Mouse (Mus musculus) embryonic fibroblast, embryonic 13.5 days (primary cell): ENCODE data around the gene Clcn6. TPM values are rescaled to one million over a fixed set of nuclear protein-coding genes. Genes with fewer than 3 reads are reported as not detected.
"Not testable (repeated sequence)": the region's sequence is repeated elsewhere in the genome, so short reads cannot be mapped to it uniquely, and the experiment has no call there.

Source experiments
- H3K27ac ChIP-seq: 2 replicates; pipeline ENCODE4 v1.5.1; 2012; ENCODE audit warnings: low read length, control low read depth, inconsistent platforms; ENCODE audit not compliant: insufficient read depth
- H3K4me1 ChIP-seq: 2 replicates; pipeline ENCODE4 v1.6.1; 2011; ENCODE audit warnings: low read length; ENCODE audit not compliant: control insufficient read depth, insufficient read depth
- H3K4me3 ChIP-seq: 2 replicates; pipeline ENCODE4 v1.5.1; 2011; ENCODE audit warnings: mild to moderate bottlenecking, control low read depth, low read length; ENCODE audit not compliant: insufficient read depth
- CTCF ChIP-seq: IDR thresholded peaks from 2 replicates; pipeline ENCODE4 v1.5.1; 2011; ENCODE audit warnings: mild to moderate bottlenecking, control low read depth, low read length, moderate library complexity, borderline replicate concordance; ENCODE audit not compliant: insufficient read depth
- POLR2A ChIP-seq: IDR thresholded peaks from 2 replicates; pipeline ENCODE4 v1.6.1; 2011; ENCODE audit warnings: low read depth, mild to moderate bottlenecking, control low read depth, low read length, moderate library complexity
- polyA plus RNA-seq: library from polyadenylated mRNA; stranded (reverse); fragments of >200 nt; gene quantifications from 2 replicates; pipeline ENCODE4 v1.2.4, GENCODE M21; 2011; ENCODE audit warnings: low read depth; ENCODE audit not compliant: missing spikeins, insufficient read length

Clcn6 gene
- polyA plus RNA-seq, 1 experiment: 13.2 TPM

- no peak overlapping the region for H3K4me3 ChIP-seq
- TF ChIP-seq CTCF: no peak
- TF ChIP-seq POLR2A: no peak
- H3K4me1 ChIP-seq: no peaks in the 10 kb centered on the region
- no peak overlapping the region for H3K27ac ChIP-seq
Measured at GRCm38 (mm10) chr4:148056246-148056645, 17.6 kb upstream of the Clcn6 start.

GRCm38 (mm10) chr4:148054961-148055695, 16.5 kb upstream of the Clcn6 start:
- no peak overlapping the region for H3K27ac ChIP-seq
- H3K4me1 ChIP-seq: no peaks in the 10 kb centered on the region
- no peak for TF ChIP-seq CTCF
- no peak overlapping the region for H3K4me3 ChIP-seq

- Histone ChIP-seq H3K4me3 (no peak overlapping the region), H3K27ac (no peak overlapping the region), H3K4me1 (no peaks in the 10 kb centered on the region)
- no peak for TF ChIP-seq POLR2A
- no peak for TF ChIP-seq CTCF
Measured at GRCm38 (mm10) chr4:148053417-148053920, 14.8 kb upstream of the Clcn6 start.

DNA sequence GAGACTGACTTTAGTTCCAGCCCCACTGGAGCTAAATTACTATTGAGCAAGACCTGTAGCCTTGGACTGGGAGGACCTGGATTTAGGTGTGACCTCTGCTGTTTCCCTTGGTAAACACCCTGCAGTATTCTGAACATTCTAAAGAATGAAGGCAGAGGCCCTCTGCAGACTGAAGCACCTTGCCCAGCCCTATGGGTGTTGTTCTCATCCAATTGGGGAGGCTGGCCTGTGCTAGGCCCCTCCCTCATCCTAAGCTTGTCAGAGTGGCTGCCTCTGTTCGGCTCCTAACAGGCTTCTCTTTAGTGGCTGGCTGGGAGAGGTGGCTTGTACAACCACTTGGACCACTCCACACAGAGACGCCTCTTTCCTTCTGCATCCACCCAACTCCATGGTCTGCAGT, 14.4 kb upstream of the Clcn6 start:
- H3K4me1 ChIP-seq: no peaks in the 10 kb centered on the region
- TF ChIP-seq POLR2A (no peak), CTCF (no peak)
- H3K4me3 ChIP-seq: no peak overlapping the region

DNA sequence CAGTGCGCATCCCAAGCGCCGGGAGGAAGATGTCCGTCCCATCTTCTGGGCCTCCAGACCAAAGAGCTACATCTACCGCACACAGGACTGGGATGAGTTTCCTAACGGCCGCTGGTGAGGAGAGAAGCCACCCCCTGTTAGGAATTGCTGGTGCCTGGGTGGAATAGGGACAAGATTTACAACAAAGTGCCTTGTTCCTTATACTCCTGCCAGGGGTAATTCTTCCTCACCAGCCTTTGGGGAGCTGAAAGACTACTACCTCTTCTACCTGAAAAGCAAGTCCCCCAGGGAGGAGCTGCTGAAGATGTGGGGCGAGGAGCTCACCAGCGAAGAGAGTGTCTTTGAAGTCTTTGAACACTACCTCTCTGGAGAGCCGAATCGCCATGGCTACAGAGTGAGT, 13.3 kb upstream of the Clcn6 start:
- H3K4me1 ChIP-seq: no peaks in the 10 kb centered on the region
- no peak for TF ChIP-seq POLR2A
- TF ChIP-seq CTCF: no peak
- no peak overlapping the region for H3K27ac ChIP-seq
- H3K4me3 ChIP-seq: no peak overlapping the region

More for the DNA sequence above, 14.4 kb upstream of the Clcn6 start:
- H3K27ac ChIP-seq: no peak overlapping the region

GRCm38 (mm10) chr4:148051046-148051776, 12.6 kb upstream of the Clcn6 start:
- Histone ChIP-seq H3K4me3 (no peak overlapping the region), H3K4me1 (no peaks in the 10 kb centered on the region), H3K27ac (no peak overlapping the region)
- no peak for TF ChIP-seq POLR2A
- TF ChIP-seq CTCF: no peak

GRCm38 (mm10) chr4:148050396-148050914, 11.8 kb upstream of the Clcn6 start:
- not testable (repeated sequence) for H3K4me3 ChIP-seq, H3K4me1 ChIP-seq

DNA sequence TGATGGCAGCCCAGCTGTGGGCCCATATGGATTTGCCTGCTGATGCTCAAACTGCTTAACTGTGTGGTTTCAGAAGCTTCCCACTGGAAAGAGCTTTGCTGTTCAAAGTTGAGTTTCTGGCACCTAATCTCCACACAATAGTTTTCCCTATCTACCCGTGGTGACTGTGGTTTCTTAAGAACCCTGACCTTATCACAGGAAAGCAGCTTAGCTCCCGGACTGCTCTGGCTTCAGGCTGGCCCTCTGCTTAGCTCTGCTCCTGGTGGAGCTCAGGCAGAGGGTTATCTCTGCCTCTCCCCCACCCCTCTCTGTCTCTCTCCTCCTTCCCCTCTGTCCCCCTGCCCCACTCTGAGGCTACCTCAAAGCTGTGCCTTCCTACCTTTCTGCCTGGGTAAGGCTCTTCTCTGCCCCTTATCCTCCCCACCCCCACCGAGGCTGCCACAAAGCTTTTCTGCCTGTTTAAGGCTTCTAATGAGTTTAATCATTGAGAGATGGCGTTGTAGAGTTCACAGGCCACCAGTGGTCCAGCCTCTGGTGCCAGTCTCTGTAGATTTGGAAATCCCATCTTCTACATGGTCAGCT, 7.9 kb upstream of the Clcn6 start:
- TF ChIP-seq CTCF (no peak), POLR2A (no peak)
- no peak overlapping the region for H3K27ac ChIP-seq
- peaks cover 4% of the 10 kb centered on the region for H3K4me1 ChIP-seq
- no peak overlapping the region for H3K4me3 ChIP-seq

More at GRCm38 (mm10) chr4:148050396-148050914, 11.8 kb upstream of the Clcn6 start:
- not testable (repeated sequence) for H3K27ac ChIP-seq

DNA sequence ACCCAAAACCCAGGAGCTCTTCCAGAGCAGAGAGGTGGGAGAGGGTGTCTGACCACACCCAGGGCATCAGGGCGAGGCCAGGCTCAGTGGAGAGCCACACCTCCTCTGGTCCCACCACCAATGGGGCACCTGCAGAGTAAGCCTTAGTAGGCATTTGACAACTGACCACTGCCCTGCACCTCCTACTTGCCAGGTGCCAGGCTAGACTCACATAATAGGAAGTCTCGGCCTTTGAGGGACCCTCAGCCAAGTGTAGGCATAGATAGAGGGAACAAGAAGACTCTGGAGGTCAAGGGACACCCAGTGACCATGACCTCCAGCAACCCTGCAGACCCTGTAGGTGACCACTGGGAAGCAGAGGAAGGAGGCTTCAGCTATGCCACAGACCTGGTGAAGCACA, 5.5 kb upstream of the Clcn6 start:
- Histone ChIP-seq H3K27ac (no peak overlapping the region), H3K4me1 (peaks cover 7% of the 10 kb centered on the region), H3K4me3 (no peak overlapping the region)
- no peak for TF ChIP-seq CTCF
- TF ChIP-seq POLR2A: no peak

GRCm38 (mm10) chr4:148043327-148043726, 4.7 kb upstream of the Clcn6 start:
- not testable (repeated sequence) for H3K4me3 ChIP-seq, H3K4me1 ChIP-seq, H3K27ac ChIP-seq
